Mouse (Mus musculus): ENCODE data around the gene Bglap2.
"Not testable (repeated sequence)": the region's sequence is repeated elsewhere in the genome, so short reads cannot be mapped to it uniquely, and the experiment has no call there.

Bglap2 gene

DNA sequence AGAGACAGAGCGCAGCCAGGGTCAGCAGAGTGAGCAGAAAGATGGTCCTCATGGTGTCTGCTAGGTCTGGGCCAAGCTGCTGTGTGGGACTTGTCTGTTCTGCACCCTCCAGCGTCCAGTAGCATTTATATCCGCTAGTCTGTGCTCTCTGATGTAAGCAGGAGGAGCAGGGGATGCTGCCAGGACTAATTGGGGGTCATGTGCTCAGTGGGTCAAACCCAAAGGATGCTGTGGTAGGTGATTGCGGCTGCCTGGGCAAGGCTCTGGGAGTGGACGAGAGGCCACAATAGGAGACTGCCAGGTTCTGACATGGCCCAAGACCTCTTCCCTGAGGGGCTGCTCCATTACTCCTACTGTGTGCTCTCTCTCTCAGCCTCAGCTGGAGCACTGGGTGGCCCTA lies 5.9 kb upstream of the Bglap2 start, which contains the start of gene Bglap:
Gene Bglap, minus strand, starts transcription at position 101 of the 400 bp plus-strand sequence.
- no peak for DNase-seq

DNA sequence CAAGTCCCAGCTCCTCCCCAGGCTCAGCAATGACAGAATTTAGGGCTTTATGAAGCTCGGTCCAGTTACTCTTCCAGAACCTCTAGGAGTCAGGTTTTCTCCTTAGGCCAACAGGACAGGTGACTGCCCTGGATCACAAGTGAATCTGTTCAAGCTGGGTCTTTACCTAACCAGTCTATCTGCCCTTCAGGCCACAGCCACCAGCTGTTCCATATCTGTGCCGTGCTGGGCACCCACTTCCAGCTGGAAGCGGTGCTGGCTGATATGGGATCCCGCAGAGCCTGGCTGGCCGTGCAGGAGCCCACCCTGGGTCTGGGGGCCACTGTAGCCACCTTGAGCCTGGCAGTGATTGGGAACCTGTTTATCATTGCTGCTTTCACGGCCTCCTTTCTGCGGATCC lies 3.9 kb upstream of the Bglap2 start:
- DNase-seq, result not testable (repeated sequence)

DNA sequence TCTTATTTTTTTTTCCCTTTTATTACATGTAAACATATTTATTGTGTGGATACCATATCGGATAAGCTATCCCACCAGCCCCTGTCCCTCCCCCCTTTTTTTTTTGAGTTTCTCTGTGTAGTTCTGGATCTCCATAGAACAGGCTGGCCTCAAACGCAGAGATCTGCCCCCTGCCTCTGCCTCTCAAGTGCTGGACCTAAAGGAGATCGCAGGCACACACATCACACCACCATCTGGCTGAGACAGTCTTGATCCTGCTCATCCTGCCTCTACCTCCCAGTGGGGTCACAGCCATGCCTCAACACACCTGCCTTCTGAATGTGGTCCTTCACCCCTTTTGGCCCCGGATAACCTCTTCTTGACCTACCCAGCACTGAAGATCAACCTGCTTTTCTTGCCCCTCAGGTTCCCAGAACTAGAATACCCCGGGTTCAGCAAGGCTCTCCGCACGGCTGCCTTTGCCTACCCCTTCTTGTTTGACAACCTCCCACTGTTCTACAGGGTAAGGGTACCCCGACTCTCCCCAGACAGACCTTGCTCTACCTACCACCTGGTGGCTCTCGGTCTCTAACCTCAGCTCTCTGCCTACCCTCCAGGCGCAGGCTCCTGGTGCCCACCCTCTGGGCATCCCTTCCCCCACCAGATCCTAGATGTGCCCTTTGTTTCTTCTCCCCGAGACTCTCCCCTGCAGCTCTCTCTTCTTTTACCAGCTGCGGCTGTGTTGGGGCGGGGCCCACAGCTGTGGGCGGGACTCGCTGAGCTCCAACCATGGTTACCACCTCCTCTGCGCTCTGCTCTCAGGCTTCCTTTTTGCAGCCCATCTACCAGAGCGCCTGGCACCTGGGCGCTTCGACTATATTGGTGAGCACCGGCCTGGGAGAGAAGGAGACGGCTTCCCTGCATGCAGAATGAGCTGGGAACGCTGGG lies 3.2 kb upstream of the Bglap2 start:
- peak; percentile 37 to 57 for DNase-seq

DNA sequence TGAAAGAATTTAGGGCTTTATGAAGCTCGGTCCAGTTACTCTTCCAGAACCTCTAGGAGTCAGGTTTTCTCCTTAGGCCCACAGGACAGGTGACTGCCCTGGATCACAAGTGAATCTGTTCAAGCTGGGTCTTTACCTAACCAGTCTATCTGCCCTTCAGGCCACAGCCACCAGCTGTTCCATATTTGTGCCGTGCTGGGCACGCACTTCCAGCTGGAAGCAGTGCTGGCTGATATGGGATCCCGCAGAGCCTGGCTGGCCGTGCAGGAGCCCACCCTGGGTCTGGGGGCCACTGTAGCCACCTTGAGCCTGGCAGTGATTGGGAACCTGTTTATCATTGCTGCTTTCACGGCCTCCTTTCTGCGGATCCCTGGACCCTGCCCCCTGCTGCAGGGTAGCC lies 1.9 kb downstream of the Bglap2 start:
- not testable (repeated sequence) for DNase-seq

DNA sequence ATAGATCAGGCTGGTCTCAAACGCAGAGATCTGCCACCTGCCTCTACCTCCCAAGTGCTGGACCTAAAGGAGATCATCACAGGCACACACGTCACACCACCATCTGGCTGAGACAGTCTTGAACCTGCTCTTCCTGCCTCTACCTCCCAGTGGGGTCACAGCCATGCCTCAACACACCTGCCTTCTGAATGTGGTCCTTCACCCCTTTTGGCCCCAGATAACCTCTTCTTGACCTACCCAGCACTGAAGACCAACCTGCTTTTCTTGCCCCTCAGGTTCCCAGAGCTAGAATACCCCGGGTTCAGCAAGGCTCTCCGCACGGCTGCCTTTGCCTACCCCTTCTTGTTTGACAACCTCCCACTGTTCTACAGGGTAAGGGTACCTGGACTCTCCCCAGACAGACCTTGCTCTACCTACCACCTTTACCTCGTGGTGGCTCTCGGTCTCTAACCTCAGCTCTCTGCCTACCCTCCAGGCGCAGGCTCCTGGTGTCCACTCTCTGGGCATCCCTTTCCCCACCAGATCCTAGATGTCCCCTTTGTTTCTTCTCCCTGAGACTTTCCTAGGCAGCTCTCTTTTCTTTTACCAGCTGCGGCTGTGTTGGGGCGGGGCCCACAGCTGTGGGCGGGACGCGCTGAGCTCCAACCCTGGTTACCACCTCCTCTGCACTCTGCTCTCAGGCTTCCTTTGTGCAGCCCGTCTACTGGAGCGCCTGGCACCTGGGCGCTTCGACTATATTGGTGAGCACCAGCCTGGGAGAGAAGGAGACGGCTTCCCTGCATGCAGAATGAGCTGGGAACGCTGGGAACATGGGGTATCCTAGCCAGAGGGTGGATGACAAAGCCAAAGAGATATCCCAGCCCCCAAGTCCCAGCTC lies 2.5 kb downstream of the Bglap2 start:
- DNase-seq, result peak; percentile 37 to 53

DNA sequence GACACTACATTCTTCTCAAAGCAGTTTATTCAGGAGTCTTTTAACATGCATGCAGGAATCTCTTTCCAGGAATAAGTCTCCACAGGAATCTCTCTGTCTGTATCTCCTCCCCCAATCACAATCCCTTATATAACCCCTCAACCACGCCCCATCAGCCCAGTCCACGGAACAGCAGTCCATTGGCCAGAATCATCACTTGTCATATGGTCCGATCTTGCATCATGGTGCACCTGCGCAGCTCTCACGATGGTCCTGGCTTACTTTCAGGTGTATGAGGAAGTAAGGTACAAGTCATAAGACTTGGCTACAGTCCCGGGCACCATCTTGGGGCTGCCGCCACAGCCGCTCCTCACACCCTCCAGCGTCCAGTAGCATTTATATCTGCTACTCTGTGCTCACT lies 5.9 kb downstream of the Bglap2 start, which contains the start of gene Bglap3:
Gene Bglap3, minus strand, starts transcription at position 101 of the 400 bp plus-strand sequence.
- DNase-seq, result not testable (repeated sequence)

DNA sequence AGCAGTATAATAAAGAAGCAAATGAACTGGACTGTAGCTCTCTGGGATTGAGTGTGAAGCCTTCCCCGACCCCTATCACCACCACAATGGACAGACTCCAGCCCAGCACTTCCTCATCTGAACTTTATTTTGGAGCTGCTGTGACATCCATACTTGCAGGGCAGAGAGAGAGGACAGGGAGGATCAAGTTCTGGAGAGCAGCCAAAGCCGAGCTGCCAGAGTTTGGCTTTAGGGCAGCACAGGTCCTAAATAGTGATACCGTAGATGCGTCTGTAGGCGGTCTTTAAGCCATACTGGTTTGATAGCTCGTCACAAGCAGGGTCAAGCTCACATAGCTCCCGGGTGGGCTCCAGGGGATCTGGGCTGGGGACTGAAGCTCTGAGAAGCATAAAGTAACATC lies 10.0 kb downstream of the Bglap2 start:
- DNase-seq, result not testable (repeated sequence)

DNA sequence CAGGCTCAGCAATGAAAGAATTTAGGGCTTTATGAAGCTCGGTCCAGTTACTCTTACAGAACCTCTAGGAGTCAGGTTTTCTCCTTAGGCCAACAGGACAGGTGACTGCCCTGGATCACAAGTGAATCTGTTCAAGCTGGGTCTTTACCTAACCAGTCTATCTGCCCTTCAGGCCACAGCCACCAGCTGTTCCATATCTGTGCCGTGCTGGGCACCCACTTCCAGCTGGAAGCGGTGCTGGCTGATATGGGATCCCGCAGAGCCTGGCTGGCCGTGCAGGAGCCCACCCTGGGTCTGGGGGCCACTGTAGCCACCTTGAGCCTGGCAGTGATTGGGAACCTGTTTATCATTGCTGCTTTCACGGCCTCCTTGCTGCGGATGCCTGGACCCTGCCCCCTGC lies 11.0 kb downstream of the Bglap2 start:
- DNase-seq, result not testable (repeated sequence)

DNA sequence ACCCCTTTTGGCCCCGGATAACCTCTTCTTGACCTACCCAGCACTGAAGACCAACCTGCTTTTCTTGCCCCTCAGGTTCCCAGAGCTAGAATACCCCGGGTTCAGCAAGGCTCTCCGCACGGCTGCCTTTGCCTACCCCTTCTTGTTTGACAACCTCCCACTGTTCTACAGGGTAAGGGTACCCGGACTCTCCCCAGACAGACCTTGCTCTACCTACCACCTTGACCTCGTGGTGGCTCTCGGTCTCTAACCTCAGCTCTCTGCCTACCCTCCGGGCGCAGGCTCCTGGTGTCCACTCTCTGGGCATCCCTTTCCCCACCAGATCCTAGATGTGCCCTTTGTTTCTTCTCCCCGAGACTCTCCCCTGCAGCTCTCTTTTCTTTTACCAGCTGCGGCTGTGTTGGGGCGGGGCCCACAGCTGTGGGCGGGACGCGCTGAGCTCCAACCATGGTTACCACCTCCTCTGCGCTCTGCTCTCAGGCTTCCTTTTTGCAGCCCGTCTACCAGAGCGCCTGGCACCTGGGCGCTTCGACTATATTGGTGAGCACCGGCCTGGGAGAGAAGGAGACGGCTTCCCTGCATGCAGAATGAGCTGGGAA lies 11.6 kb downstream of the Bglap2 start:
- peak; percentile 37 to 64 for DNase-seq

DNA sequence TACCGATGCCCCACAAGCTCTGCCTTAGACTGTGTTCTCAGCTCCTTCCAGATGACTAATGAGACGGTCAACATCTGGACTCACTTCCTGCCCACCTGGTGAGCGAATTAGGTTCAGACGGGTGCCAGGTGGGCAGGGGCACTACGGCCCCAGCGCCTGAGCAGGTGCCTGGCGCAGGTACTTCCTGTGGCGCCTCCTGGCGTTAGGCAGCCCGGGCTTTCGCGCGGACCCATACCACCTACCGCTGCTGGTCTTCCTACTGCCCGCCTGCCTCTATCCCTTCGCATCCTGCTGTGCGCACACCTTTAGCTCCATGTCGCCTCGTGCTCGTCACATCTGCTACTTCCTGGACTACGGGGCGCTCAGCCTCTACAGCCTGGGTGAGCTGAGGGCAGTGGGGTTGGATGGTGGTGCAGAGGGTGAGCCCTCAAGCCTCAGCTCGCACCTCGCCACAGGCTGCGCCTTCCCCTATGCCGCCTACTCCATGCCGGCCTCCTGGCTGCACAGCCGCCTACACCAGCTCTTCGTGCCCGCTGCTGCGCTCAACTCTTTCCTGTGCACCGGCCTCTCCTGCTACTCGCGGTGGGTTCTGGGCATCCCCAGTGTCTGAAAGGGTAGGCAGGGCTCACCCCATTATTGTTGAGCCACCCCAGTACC lies 12.7 kb downstream of the Bglap2 start:
- peak in 1 of 2 experiments; percentile 40 for DNase-seq

DNA sequence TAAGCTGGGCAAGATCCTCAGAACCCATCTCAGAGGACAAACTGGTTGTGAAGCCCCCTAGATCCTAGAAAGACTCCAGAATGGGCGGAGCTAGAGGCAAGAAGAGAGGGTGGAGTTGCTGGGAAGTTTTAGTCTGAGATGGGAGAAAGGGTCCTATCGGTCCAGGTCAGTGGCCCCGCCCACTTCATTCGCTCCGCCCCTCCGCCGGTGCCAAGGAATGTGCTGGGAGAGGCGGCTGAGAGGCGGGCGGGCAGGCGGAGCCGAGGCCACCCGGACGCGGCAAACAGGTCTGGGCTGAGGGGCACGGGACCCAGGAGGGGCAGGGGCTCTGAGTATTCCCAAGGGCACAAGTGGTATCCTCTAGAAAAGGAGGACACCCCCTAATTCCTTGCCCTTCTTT lies 14.2 kb downstream of the Bglap2 start, which contains the start of gene Paqr6:
Gene Paqr6, plus strand, starts transcription at position 248 of the 400 bp plus-strand sequence.
- peak; percentile 79 to 84 for DNase-seq

DNA sequence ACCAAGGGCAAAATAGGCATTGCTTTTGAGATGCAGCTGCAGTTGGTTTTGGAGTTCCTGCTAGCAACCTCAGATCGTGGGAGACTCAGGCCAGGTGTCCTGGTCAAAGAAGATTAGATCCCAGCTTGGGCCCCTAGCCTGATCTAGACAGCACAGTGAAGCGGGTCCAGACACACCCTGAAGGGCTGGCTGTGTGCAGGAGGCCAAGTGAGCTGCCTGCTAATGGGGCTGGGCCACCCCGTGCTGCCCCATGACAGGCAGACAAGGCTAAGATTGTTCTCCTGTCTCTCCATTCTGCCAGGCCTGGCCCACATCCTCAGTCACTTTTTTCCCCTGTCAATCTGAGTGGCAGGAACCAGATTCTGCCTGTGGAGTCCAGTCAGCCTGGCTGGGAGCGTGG lies 14.8 kb downstream of the Bglap2 start:
- no peak for DNase-seq

DNA sequence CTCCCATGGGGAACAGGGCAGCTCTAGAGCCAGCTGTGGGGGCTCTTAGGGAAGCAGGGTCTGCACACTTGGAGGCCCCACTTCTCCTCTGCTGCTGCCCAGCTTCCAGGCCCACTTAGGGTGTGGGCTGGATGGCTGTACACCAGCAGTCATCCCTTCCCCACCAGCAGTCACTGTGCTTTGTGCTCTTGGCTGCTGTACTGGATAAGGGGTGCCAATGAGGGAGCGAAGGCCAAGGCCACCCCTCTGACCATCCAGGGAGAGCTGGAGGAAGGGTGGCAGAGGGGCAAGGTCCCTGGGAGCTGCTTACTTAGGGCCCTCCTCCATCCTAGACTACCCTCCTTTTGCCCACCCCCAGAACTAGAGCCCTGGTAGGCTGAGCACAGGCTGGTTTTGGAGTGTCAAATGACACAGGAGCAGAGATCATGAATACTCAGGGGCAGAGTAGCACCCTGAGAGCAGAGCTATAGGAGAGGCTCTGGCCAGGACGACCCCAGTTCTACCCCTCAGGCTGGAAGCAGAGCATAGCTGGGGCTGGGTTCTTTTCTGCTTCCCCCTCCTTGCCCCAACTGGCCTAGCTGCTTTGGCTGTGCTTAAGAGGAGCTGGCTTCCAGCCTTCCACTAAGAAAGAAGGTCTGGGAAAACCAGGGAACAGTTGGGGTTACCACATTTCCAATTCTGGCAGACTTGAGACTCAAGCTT lies 16.7 kb downstream of the Bglap2 start:
- DNase-seq, result no peak

DNA sequence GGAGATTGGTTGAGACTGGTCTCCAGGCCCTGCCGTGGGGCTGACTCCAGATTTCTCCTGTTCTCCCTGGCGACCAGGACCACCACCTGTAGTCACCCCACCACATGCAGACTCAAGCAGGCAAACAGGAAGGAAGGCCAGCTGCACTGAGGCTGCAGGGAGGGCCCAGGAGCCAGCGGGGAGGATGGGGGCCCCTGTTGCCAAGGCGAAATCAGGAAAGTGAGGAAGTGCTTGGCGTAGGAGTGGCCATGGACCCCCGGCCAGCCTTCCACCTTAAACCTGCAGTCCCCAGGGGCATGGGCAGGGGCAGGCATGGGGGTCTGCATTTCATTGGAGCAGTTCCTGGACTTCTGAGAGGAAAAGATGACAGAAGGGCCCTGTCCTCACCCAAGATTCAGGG lies 17.4 kb downstream of the Bglap2 start:
- no peak for DNase-seq

DNA sequence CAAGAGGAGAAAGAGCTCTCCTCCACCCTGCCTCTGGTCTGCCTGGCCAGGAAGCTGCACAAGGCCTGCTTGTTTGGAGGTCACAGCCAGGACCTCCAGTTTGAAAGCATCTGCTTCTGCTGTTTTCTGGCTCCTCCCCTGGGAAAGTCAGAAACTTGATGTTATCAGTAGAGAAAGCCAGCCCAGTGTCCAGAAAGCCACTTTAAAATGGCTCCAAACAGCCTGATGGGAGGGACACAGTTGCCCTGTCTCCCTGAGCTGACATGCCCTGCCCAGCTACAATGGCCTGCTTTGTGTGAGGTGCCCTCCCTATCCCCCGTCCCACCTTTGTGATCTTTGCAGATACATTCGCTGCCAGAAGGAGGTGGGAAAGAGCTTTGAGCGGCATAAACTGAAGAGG lies 18.5 kb downstream of the Bglap2 start:
- no peak for DNase-seq

DNA sequence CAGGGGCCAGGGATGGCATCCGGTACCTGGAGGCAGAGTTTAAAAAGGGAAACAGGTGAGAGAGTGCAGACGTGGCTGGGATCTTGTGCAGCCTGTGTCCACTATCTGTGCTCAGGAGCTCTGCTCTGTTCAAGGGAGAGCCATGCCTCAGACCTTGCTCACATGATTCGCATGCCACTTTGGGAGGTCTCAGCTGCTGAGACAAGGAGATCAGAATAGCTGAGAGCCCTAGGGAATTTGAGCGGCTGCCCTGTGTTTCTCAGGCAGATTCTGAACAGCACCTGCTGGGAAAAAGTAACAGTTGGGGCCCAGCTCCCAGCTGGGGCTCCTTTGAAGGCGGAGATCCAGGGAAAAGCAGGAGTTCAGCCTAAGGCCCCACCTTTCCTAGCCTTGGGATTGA lies 18.9 kb downstream of the Bglap2 start:
- no peak for DNase-seq

DNA sequence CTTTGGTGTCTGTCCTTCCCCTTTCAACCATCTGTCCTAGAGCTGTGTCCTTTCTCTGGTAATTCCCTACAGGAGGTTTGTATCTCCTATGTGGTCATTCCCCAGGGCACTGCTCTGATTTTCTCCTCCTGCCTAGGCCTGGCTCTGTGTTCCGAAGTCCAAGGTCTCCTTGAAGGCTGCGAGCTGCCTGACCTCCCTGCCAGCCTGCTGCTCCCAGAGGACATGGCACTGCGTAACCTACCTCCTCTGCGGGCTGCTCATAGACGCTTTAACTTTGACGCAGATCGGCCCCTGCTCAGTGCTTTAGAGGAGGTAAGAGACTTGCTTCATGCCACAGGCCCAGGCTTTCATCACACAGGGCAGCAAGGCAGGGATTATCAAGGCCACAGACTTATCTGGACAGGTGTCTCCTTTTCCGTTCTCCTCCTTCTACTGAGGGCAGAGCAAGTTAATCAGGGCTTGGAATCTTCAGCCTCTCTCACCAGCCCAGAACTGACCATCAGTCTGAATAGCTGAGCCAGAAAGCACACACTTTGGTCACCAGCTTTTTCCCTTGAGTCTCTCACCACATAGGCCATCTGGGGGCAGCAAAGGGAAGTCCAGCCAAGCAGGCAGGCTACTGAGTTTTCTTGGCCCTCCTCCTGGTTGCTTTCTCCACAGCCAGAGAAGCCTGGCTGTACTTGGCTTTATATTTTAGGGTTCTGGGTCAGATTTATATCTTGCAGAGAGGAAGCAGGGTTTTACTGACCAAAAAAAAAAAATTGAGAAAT lies 23.9 kb downstream of the Bglap2 start:
- DNase-seq, result peak; percentile 28 to 74

DNA sequence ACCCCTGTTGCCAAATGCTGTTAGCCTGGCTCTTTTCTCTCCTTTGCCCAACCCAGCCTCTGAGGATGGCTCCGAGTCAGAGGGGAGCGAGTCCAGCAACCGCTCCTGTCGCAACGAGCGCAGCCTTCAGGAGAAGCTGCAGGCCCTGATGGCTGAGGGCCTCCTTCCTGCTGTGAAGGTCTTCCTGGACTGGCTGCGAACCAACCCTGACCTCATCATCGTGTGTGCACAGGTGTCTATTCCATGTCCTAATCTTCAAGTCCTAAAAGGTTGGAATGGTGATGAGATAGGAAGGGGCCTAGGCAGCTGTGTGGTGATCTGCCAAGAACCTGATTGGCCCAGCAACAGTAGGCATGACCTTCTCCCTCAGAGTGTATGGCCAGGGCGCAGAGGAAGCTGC lies 25.6 kb downstream of the Bglap2 start:
- peak in 1 of 2 experiments; percentile 40 for DNase-seq

DNA sequence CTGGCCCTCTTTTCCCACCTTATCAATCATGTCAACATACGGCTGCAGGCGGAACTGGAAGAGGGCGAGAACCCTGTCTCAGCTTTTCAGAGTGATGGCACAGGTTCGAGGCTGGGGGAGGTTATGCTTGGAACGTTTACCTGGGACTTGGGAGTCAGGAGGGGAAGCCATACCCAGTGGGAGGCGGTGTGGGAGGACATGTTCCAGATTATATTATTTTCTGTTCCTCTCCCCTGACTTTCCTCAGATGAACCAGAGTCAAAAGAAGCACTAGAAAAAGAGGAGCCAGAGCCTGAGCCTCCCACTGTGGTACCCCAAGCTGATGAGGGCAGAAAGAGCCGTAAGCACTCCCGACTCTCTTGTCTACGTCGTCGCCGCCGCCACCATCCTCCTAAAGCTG lies 27.8 kb downstream of the Bglap2 start:
- no peak for DNase-seq

DNA sequence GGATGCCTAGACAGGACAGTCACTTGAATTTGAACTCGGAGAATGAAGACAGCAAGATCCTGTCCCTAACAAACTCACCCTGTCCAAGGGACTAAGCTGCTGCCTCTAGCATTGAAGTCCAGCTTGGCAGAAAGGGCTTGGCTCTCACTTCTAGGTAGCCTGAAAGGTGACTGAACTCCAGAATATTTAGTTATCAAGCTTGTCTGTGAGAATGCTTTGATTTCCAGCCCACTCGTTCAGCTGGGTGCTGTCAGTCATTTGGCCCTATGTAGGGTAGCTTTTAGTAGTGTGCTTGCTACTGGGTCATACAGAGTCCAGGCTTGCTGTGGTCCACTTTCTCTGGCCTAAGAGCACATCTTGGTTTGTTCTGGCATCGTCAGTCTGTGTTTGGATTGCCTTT lies 39.5 kb downstream of the Bglap2 start:
- no peak for DNase-seq

DNA sequence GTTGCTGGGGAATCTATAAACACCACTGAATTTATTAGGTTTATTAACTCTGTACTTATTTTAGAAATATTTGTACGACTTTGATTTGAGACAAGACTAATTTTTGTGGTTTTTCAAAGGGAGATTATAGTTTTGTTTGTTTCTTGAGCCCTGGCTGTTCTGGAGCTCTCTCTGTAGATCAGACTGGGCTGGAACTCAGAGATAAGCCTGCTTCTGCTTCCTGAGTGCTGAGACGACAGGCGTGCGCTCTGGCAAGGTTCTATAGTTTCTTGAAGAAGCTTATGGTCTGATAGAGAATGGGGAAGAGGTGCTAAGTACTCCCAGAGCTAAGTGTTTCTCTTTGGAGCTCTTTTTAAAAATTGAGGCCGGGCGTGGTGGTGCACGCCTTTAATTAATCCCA lies 40.2 kb downstream of the Bglap2 start:
- no peak for DNase-seq
